In the genomic region with DNA sequence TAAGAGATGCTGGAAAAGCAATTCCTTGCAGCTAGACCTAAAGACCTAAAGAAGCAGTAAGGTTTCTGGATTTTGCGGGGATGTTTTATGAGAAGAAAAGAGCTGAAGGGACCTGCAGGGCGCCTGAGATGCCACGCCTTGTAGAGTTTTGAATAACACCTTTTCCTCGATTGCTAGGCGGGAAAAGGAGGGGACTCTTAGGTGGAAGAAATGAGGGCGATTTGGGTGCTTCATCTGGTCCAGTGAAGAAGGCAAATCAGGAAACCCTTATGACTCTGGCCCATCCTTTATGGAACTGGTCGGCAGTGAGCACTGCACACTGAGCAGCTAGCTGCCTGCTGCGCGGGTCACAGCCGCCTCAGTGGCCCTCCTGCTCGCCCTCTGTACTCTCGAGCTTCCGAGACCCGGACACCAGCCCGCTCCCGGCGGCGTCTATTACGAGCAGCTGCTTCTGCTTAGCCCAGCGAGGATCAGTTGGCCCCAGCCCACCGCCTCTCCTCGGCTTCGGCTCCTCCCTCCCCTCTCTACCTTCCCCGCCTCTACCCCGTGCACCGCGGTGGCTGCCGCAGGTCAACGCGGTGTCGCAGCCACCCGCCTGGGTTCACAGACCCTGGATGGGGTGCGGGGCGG, we compare ENCODE assay signal across 9 mouse cellular contexts.
A peak's percentile ranks its signal among the peaks of the same experiment; 100 is the strongest.
DNase-seq lines count a peak whose midpoint lies in the region; ATAC-seq lines count a peak whose summit lies in the region.
"Had no signal": no experiment of that assay in that cellular context is flagged by ENCODE, and none has a peak within 500 bp of the region (broad histone marks: within the 10 kb centered on the region; RNA-seq: fewer than 3 reads in every experiment).

No protein-coding gene starts in this region.

- peaks cover 88% of the 10 kb centered on the region for H3K27me3 ChIP-seq in neural tube, embryonic 13.5 days

- ATAC-seq in hematopoietic stem cell, adult 5-6 weeks (replicated peaks in 1 of 2; ENCODE audit: insufficient read depth in 1 of 2, low FRiP score in 2 of 2, low TSS enrichment in 1 of 2, low read depth in 1 of 2, poor library complexity in 2 of 2, severe bottlenecking in 2 of 2), result peak; percentile 78 to 82
- peak; percentile 91 for ATAC-seq in neural tube, embryonic 13.5 days (ENCODE audit: low read depth)

- no peak overlapping the region for H3K27ac ChIP-seq in neural tube, embryonic 13.5 days (replicated peaks)

- peaks cover 26% of the 10 kb centered on the region for H3K4me1 ChIP-seq in neural tube, embryonic 13.5 days (replicated peaks)

- H3K9ac ChIP-seq in neural tube, embryonic 13.5 days, result peak overlapping the region; percentile 35; the same call in 1 of the 2 replicates

- no peaks in the 10 kb centered on the region for H3K36me3 ChIP-seq in neural tube, embryonic 13.5 days

- under 1% methylated on average over 32 of the region's 34 CpGs for WGBS in neural tube, embryonic 13.5 days

- H3K4me2 ChIP-seq in neural tube, embryonic 13.5 days, result peak overlapping the region; percentile 61

- no peaks in the 10 kb centered on the region for H3K9me3 ChIP-seq in neural tube, embryonic 13.5 days

- DNase-seq in cerebellum, postnatal 14 days, result peak; percentile 45 to 59
- no peak for DNase-seq in cerebellum, adult 11-12 months
- DNase-seq in urinary bladder, postnatal 14 days (ENCODE audit: low spot score), result peak; percentile 24
- no peak for DNase-seq in urinary bladder, postnatal 36 days (ENCODE audit: low spot score in 2 of 2)
- DNase-seq in liver, result peak; percentile 41
- no peak for DNase-seq in thymus, adult 18-20 months

- H3K4me3 ChIP-seq in neural tube, embryonic 13.5 days, result peak overlapping the region; percentile 35
- H3K4me3 ChIP-seq: erythroblast, embryonic 14.5 days had no signal

Comparison
In these comparisons a context has a peak if more than half of its experiments do, and no peak if none do; other contexts are left out.
1. DNase-seq: peak in cerebellum, postnatal 14 days (2 of 2), urinary bladder, postnatal 14 days (single experiment) and liver (single experiment); none in cerebellum, adult 11-12 months (single experiment), urinary bladder, postnatal 36 days (0 of 2) and thymus, adult 18-20 months (0 of 2).